Mouse (Mus musculus): ENCODE measurements at regions not wholly inside any gene's neighbourhood (a gene's known extent, or its start where the extent isn't known, plus 50 kb on each side); places are given as distances from the start of the nearest gene placed in this dataset.

DNA sequence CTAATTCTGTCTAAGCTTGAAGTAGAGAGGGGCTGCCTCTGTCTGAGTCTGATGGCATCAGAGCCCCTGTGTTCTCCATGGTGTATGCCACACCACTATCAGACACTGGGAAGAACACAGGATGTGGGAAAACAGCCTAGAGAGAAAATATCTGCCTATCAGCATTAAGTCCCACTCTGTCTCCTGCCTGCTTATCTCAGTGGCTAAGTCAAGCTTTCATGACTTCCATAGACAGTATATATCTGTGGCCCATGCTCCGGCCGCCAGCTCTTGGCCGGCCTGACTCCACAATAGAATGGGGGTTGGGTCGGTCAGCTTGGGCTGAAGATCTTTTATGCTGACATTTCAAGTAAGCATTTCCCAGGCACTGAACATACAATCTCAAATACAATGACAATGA, 92.0 kb upstream of the Sox9 start:
- DNase-seq (ENCODE audit: low spot score in 2 of 2), result no peak

DNA sequence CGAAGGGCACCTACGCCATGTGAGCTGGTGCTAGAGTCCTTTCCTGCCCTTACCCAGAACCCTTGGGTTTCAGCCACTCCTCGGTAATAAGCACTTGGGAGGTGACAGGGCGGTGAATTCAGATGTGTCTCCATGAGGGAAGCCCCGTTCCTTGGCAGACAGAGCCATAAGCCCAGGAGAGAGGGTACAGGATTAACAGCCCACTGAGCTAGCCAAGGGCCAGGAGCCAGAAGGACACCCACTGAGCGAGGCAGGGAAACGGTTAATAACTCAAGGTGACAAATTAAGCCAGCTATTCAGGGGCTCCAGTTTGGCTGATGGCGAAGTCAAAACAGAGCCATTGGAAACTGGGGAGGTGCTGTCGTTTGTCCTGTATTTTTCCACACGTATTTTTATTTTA, 75.9 kb upstream of the Sox9 start:
- DNase-seq (ENCODE audit: low spot score in 2 of 2), result no peak

DNA sequence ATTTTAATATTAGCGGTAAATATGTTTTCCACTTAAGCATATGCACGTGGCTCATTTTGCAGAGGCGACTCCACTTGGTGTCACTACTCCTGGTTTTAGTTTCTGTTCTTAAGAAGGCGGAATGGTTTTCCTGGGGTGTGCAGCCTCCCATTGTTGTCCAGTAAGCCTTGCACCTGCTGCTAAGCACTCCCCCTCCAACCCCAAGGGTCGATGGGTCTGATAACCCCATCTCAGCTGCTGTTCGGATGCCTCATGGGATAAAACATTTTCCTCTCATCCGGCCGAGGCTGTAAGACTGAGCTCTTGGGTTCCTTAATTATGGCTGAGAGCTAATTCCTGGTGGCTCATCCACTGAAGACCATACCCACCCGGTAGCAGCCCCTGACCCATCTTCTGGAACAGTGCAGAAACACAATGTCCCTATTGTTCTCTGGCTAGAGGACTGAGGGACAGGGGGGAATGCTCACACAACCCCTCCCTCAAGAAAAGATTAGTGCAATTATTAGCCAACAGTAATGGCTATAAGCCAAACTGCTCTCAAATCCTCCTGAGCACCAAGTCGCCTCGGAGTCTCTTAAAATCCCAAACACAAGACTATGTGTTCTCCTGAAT, 73.8 kb upstream of the Sox9 start:
- DNase-seq (ENCODE audit: low spot score in 2 of 2), result no peak

DNA sequence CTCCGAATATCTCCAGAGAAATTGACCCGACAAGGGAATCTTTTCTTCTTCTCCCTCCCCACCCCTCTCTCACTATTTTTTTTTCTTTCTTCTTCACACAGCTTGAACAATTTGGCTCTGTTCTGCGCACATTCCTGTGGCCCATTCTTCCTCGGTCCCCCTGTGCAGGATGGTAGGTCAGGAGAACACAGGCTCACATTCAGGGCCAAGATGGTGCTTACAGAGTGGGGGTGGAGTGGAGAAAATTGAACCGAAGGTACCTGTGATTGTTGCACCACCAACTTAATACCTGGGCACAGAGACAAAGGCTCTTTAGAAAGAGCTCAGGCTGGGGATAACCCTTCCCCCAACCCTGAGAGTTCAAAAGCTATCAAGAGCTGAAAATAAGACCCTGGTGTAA, 70.4 kb upstream of the Sox9 start:
- DNase-seq (ENCODE audit: low spot score in 2 of 2), result no peak

DNA sequence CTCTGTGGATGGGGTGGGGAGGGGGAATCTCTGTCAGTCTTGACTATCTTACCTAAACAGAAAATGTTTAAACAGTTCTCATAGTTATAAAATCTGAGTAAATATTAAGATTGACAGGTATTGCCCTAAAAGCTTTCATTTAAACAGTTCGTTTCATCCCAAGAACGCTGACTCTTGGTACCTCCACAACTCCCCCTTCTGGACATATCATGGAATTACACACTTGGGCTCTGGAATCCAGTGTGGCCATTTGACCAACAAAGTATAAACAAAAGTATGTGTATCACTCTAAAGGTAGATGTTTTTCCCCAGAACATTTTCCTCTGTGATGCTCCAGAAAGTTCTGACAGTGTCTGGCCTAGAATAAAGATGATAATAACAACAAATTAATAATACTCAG, 63.5 kb upstream of the Sox9 start:
- DNase-seq (ENCODE audit: low spot score in 2 of 2), result no peak

DNA sequence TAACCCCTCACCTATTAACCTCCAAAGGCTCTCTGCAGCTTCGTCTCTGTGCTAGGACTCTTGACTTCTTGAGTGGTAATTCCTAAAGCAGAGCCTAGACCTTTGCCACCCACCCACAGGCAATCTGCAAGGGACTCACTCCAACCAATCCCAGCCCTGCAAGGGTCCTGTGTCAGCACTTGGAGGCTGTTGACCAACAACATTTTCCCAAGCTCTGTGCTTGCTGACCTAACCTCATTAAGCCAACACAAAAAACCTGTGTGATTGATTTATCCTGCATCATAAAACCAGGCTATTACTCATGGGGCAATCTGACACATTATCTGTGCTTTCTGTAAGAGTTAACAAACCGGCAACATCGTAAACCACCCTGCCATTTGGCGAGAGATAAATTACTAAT, 61.4 kb upstream of the Sox9 start:
- DNase-seq (ENCODE audit: low spot score in 2 of 2), result no peak

DNA sequence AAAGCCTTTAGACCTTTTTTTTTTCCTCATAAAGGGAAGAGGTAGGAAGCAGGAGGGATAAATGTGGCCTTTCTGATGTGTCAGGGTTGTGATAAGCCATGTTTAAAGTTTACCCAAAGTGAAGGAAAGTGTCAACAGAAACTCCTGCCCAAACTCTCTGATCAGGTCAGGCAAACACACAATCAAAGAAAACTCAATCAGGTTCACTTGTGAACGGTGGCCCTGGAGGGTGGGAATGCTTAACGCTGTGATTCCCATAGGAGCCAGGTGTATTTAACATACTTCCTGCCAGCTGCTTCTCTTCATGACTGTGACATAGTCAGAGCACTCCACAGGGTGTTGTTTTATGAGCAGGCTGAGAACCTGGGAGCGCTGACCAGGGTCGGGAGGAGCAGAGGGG, 59.1 kb upstream of the Sox9 start:
- DNase-seq (ENCODE audit: low spot score in 2 of 2), result no peak

DNA sequence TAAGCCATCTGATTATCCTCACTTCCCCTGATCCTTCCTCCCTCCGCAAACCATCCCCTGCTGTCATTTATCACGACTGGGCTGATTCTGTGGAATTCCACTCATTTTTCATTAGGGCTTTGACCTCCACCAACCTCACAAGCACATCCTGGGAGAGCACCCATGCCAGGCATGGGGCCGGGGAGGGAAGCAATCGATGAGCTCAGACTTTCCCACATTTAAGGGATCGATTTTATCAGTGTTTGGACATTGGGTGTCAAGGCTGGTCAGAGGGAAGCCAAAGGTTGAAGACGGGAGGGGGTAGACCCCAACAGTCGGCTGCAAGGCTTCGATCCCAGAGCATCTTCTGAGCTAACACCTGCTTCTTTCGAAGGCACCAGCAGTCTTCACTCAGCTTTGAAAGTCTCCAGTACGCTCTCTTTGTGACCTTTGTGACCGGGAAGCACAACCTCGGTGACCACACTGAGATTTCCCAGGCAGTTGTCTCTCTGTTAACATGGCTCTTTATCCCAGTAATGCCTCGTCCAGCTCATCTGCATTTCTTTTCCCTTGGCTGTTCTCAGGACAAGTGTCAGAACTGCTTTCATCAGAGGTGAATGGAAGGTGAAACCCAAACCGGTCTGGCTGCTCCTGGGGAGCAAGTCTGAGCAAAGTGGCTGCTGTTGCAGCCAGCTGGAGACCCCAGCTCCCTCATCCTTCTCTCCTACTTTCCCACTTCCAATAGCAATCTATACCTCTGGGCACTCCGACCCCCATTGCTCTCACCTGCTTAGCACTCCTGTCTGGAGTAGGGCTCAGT, 53.7 kb upstream of the Sox9 start:
- DNase-seq (ENCODE audit: low spot score in 2 of 2), result no peak

Data from layer of hippocampus, adult 18-20 months (tissue).